Mouse (Mus musculus): Measurements from ENCODE around the gene Syf2. TPM values are rescaled to one million over a fixed set of nuclear protein-coding genes. Genes with fewer than 3 reads are reported as not detected.

Gene Syf2
- polyA plus RNA-seq, 1 experiment from 2014 or later, result 89.4 TPM

- Histone ChIP-seq H3K36me3 (ENCODE audit: control insufficient read depth, insufficient read depth, low read length) (peaks cover 50% of the 10 kb centered on the region), H3K4me3 (ENCODE audit: low read depth, low read length) (no peak overlapping the region), H3K27me3 (replicated peaks; ENCODE audit: control insufficient read depth, insufficient read depth, low read length) (no peaks in the 10 kb centered on the region), H3K9ac (ENCODE audit: low read depth, low read length) (no peak overlapping the region; the same call in 1 of the 2 replicates), H3K27ac (ENCODE audit: low read depth, low read length) (peak overlapping the region; percentile 85), H3K4me2 (peak overlapping the region; percentile 31; the same call in 1 of the 2 replicates), H3K4me1 (replicated peaks; ENCODE audit: control insufficient read depth, insufficient read depth, low read length) (peaks cover 21% of the 10 kb centered on the region), H3K9me3 (ENCODE audit: control insufficient read depth, low read length) (no peaks in the 10 kb centered on the region)
- no peak for ATAC-seq (replicated peaks; ENCODE audit: low FRiP score)
- no peak for DNase-seq (ENCODE audit: low spot score)
- WGBS, result 54% methylated on average over 4 of the region's 4 CpGs
These were observed 1.2 kb upstream of the Syf2 start for GRCm38 (mm10) chr4:134929536-134929935.

GRCm38 (mm10) chr4:134930190-134930589 lies 508 bp upstream of the Syf2 start:
- no peaks in the 10 kb centered on the region for H3K9me3 ChIP-seq (ENCODE audit: control insufficient read depth, low read length)
- H3K27me3 ChIP-seq (replicated peaks; ENCODE audit: control insufficient read depth, insufficient read depth, low read length), result no peaks in the 10 kb centered on the region
- peak overlapping the region; percentile 75 for H3K4me2 ChIP-seq
- H3K4me3 ChIP-seq (ENCODE audit: low read depth, low read length), result peak overlapping the region; percentile 100
- 23% methylated on average over 9 of the region's 9 CpGs for WGBS
- no peak for ATAC-seq (replicated peaks; ENCODE audit: low FRiP score)
- H3K36me3 ChIP-seq (ENCODE audit: control insufficient read depth, insufficient read depth, low read length), result peaks cover 53% of the 10 kb centered on the region
- peaks cover 18% of the 10 kb centered on the region for H3K4me1 ChIP-seq (replicated peaks; ENCODE audit: control insufficient read depth, insufficient read depth, low read length)
- no peak for DNase-seq (ENCODE audit: low spot score)
- peak overlapping the region; percentile 85 for H3K27ac ChIP-seq (ENCODE audit: low read depth, low read length)
- peak overlapping the region; percentile 66 for H3K9ac ChIP-seq (ENCODE audit: low read depth, low read length)

GRCm38 (mm10) chr4:134937240-134938176 lies 6.8 kb downstream of the Syf2 start:
- Histone ChIP-seq H3K27ac (ENCODE audit: low read depth, low read length) (no peak overlapping the region), H3K4me3 (ENCODE audit: low read depth, low read length) (no peak overlapping the region), H3K9me3 (ENCODE audit: control insufficient read depth, low read length) (no peaks in the 10 kb centered on the region), H3K9ac (ENCODE audit: low read depth, low read length) (no peak overlapping the region), H3K4me2 (no peak overlapping the region), H3K36me3 (ENCODE audit: control insufficient read depth, insufficient read depth, low read length) (peaks cover 22% of the 10 kb centered on the region), H3K27me3 (replicated peaks; ENCODE audit: control insufficient read depth, insufficient read depth, low read length) (peaks cover 7% of the 10 kb centered on the region; the same call in 1 of the 2 replicates), H3K4me1 (replicated peaks; ENCODE audit: control insufficient read depth, insufficient read depth, low read length) (no peaks in the 10 kb centered on the region)
- WGBS, result 72% methylated on average over 17 of the region's 17 CpGs
- no peak for ATAC-seq (replicated peaks; ENCODE audit: low FRiP score)
- no peak for DNase-seq (ENCODE audit: low spot score)

- Histone ChIP-seq H3K9ac (ENCODE audit: low read depth, low read length) (no peak overlapping the region), H3K9me3 (ENCODE audit: control insufficient read depth, low read length) (no peaks in the 10 kb centered on the region), H3K4me1 (replicated peaks; ENCODE audit: control insufficient read depth, insufficient read depth, low read length) (no peaks in the 10 kb centered on the region), H3K27me3 (replicated peaks; ENCODE audit: control insufficient read depth, insufficient read depth, low read length) (peaks cover 23% of the 10 kb centered on the region), H3K4me2 (no peak overlapping the region), H3K27ac (ENCODE audit: low read depth, low read length) (no peak overlapping the region), H3K4me3 (ENCODE audit: low read depth, low read length) (no peak overlapping the region), H3K36me3 (ENCODE audit: control insufficient read depth, insufficient read depth, low read length) (peaks cover 7% of the 10 kb centered on the region)
- WGBS, result 68% methylated on average over 9 of the region's 9 CpGs
- ATAC-seq (replicated peaks; ENCODE audit: low FRiP score), result no peak
- no peak for DNase-seq (ENCODE audit: low spot score)
These were observed 9.2 kb downstream of the Syf2 start for GRCm38 (mm10) chr4:134939900-134940299.

DNA sequence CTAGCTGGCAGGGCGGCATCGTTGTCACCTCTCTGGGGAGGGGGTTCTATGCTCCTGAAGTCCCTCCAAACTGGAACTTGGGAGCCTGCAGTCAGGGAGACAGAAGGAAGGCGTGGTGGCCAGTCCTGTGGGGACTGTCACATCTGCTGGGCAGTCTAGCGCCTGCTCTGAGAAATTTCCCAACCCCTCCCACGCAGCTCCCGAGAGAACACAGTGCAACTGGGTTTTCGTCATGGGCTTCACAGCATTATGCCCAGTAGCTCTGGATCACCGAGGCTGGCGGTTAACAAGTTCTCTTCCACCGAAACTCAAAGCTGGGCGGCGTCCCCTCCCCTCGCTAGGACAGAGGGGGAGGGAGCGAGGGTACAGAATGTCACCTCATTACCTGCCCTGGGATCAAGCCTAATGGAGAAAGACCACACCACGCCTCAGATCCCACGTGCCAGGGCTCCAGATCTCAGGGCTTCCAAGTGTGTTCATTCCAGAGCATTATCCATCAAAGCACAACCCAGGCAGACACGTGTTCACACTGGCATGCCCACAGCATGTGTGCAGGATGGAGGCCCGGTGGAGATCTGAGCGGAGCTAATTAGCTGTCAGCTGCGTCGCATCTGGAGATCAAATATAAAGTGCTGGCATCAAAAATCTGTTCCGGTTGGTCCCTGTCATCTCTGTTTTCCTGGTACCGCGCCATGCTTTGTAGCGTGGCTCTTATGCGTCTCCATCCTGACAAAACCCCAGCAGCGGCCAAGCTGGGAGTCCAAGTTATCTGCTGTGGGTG lies 13.2 kb downstream of the Syf2 start:
- Histone ChIP-seq H3K4me3 (ENCODE audit: low read depth, low read length) (no peak overlapping the region), H3K27ac (ENCODE audit: low read depth, low read length) (no peak overlapping the region), H3K4me1 (replicated peaks; ENCODE audit: control insufficient read depth, insufficient read depth, low read length) (no peaks in the 10 kb centered on the region; the same call in 1 of the 2 replicates), H3K36me3 (ENCODE audit: control insufficient read depth, insufficient read depth, low read length) (no peaks in the 10 kb centered on the region), H3K9ac (ENCODE audit: low read depth, low read length) (no peak overlapping the region), H3K4me2 (no peak overlapping the region), H3K27me3 (replicated peaks; ENCODE audit: control insufficient read depth, insufficient read depth, low read length) (peaks cover 29% of the 10 kb centered on the region), H3K9me3 (ENCODE audit: control insufficient read depth, low read length) (no peaks in the 10 kb centered on the region)
- 45% methylated on average over 27 of the region's 27 CpGs for WGBS
- DNase-seq (ENCODE audit: low spot score) (no peak), ATAC-seq (replicated peaks; ENCODE audit: low FRiP score) (no peak)

DNA sequence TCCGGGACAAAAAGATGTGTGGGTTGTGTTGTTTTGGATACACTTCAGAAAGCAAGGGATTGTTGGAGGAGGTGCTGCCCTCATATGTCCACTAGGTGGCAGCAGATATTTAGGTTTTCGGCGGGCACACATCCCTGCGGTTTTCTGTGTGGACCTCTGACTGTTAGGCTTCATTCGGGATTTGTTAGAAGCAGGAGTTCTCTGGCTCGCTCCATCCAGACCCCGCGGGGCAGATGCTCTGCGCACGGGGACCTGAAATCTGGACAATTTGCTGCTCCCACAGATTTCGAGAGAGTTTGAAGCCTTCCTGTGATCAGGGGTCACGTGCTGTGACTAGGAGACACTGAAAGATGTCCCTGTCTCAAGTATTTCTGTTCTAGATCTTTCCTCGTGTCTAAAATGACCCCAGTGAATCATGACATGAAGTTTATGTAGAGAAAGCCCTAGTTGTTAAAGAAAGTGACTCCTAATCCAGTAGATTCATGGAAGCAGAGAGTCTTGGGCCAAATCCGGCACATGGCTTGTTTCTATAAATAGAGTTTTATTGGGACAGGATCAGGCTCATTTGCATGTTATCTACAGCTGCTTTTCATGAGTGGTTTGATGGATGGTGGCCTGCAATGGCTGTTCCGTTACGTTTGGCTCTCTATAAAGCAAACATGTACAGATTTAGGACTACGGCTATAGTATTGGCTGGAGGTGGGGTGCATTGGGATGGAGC lies 15.5 kb downstream of the Syf2 start:
- DNase-seq (ENCODE audit: low spot score) (peak; percentile 64), ATAC-seq (replicated peaks; ENCODE audit: low FRiP score) (0 out of 2 replicates have a peak, but pooled peaks have one; percentile 23)
- Histone ChIP-seq H3K9ac (ENCODE audit: low read depth, low read length) (no peak overlapping the region), H3K9me3 (ENCODE audit: control insufficient read depth, low read length) (no peaks in the 10 kb centered on the region), H3K27me3 (replicated peaks; ENCODE audit: control insufficient read depth, insufficient read depth, low read length) (peaks cover 26% of the 10 kb centered on the region), H3K36me3 (ENCODE audit: control insufficient read depth, insufficient read depth, low read length) (no peaks in the 10 kb centered on the region), H3K4me2 (peak overlapping the region; percentile 58), H3K27ac (ENCODE audit: low read depth, low read length) (no peak overlapping the region), H3K4me1 (replicated peaks; ENCODE audit: control insufficient read depth, insufficient read depth, low read length) (peaks cover 3% of the 10 kb centered on the region; the same call in 1 of the 2 replicates), H3K4me3 (ENCODE audit: low read depth, low read length) (peak overlapping the region; percentile 25; the same call in 1 of the 2 replicates)
- 13% methylated on average over 17 of the region's 17 CpGs for WGBS

GRCm38 (mm10) chr4:134950518-134951091 lies 19.9 kb downstream of the Syf2 start:
- ATAC-seq (replicated peaks; ENCODE audit: low FRiP score) (no peak), DNase-seq (ENCODE audit: low spot score) (no peak)
- Histone ChIP-seq H3K4me2 (no peak overlapping the region), H3K27ac (ENCODE audit: low read depth, low read length) (no peak overlapping the region), H3K4me3 (ENCODE audit: low read depth, low read length) (no peak overlapping the region), H3K4me1 (replicated peaks; ENCODE audit: control insufficient read depth, insufficient read depth, low read length) (peaks cover 3% of the 10 kb centered on the region; the same call in 1 of the 2 replicates), H3K9me3 (ENCODE audit: control insufficient read depth, low read length) (no peaks in the 10 kb centered on the region), H3K36me3 (ENCODE audit: control insufficient read depth, insufficient read depth, low read length) (no peaks in the 10 kb centered on the region), H3K27me3 (replicated peaks; ENCODE audit: control insufficient read depth, insufficient read depth, low read length) (peaks cover 7% of the 10 kb centered on the region), H3K9ac (ENCODE audit: low read depth, low read length) (no peak overlapping the region)
- WGBS, result 47% methylated on average over 11 of the region's 11 CpGs

DNA sequence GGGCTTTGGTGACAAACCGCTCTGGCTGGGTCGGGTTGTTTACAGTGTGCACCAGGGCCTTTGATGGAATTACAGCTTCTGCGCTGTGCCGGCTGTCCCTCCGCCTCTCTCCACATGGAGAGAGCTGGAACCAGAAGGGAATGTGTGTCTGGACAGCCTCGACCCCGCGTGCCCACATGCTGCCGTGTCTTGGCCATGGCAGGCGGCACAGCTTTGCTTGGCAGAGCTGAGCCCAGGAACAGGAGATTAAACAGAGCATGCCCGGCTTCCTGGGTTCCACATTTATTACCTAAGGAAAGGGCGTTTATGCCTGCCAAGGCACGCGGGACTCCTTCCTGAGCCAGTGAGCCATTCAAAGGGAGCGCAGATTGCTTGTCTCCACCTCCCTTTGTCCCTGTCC lies 23.8 kb downstream of the Syf2 start:
- 34% methylated on average over 15 of the region's 15 CpGs for WGBS
- Histone ChIP-seq H3K27me3 (replicated peaks; ENCODE audit: control insufficient read depth, insufficient read depth, low read length) (peaks cover 22% of the 10 kb centered on the region), H3K27ac (ENCODE audit: low read depth, low read length) (no peak overlapping the region), H3K4me1 (replicated peaks; ENCODE audit: control insufficient read depth, insufficient read depth, low read length) (0 out of 2 replicates have a peak, but pooled peaks cover 8% of the 10 kb centered on the region), H3K4me2 (no peak overlapping the region), H3K9ac (ENCODE audit: low read depth, low read length) (no peak overlapping the region), H3K9me3 (ENCODE audit: control insufficient read depth, low read length) (no peaks in the 10 kb centered on the region), H3K36me3 (ENCODE audit: control insufficient read depth, insufficient read depth, low read length) (no peaks in the 10 kb centered on the region), H3K4me3 (ENCODE audit: low read depth, low read length) (no peak overlapping the region)
- no peak for DNase-seq (ENCODE audit: low spot score)
- ATAC-seq (replicated peaks; ENCODE audit: low FRiP score), result no peak
